Mouse (Mus musculus): ENCODE data around the gene Pigw.

DNA sequence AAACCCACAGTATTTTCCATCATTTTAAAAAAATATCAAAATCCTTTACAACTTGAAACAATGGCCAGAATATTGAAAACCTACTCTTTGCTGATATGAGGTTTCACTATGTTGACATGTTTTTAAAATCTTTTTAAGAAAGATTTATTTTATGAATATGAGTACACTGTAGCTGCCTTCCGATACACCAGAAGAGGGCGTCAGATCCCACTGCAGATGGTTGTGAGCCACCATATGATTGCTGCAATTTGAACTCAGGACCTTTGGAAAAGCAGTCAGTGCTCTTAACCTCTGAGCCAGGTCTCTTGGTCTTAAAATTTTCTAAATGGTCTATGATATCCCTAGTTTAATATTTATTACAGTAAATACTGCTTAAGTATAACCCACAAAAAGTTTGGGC lies 40.8 kb downstream of the Pigw start:
- TF ChIP-seq GATA1 (IDR thresholded peaks at IDR 0.05; ENCODE audit: low read depth, low read length): no peak
- no peak for TF ChIP-seq BHLHE40 (IDR thresholded peaks at IDR 0.05; ENCODE audit: borderline replicate concordance, low read depth, low read length)
- TF ChIP-seq E2F4 (IDR thresholded peaks at IDR 0.05; ENCODE audit: borderline replicate concordance, low read depth, low read length): no peak
- TF ChIP-seq MAX (IDR thresholded peaks at IDR 0.05; ENCODE audit: low read length): no peak
- TF ChIP-seq POLR2A (IDR thresholded peaks at IDR 0.05; ENCODE audit: control insufficient read depth in 1 of 2, insufficient read depth in 1 of 2, low read depth in 1 of 2, low read length in 2 of 2, poor library complexity in 1 of 2): no peak
- no peak for TF ChIP-seq CHD2 (IDR thresholded peaks at IDR 0.05; ENCODE audit: low read length)
- TF ChIP-seq POLR2AphosphoS2 (IDR thresholded peaks at IDR 0.05; ENCODE audit: low read length): no peak
